Mouse (Mus musculus) heart, embryonic 12.5 days (tissue): Measurements from ENCODE around the gene Pkd1l1. TPM values are rescaled to one million over a fixed set of nuclear protein-coding genes. Genes with fewer than 3 reads are reported as not detected.

ENCODE experiments used
- ATAC-seq: fragments of 200-750 bp; cut with Nextera tagmentation; 2 replicates; pipeline ENCODE4 v1.8.0; 2017; ENCODE audit warnings: moderate TSS enrichment, moderate library complexity; ENCODE audit not compliant: insufficient number of reproducible peaks, low FRiP score
- H3K27ac ChIP-seq: fragments of 300-500 bp; sonication (generic); 2 replicates; pipeline ENCODE4 v1.5.1; 2016; ENCODE audit warnings: mild to moderate bottlenecking, moderate library complexity; ENCODE audit not compliant: poor library complexity, severe bottlenecking
- H3K27me3 ChIP-seq: fragments of 300-500 bp; sonication (generic); replicated peaks from 2 replicates; pipeline ENCODE4 v1.6.1; 2016; ENCODE audit warnings: mild to moderate bottlenecking, moderate library complexity
- H3K36me3 ChIP-seq: fragments of 300-500 bp; sonication (generic); 2 replicates; pipeline ENCODE4 v1.6.1; 2016; ENCODE audit warnings: mild to moderate bottlenecking, moderate library complexity
- H3K4me1 ChIP-seq: fragments of 300-500 bp; sonication (generic); replicated peaks from 2 replicates; pipeline ENCODE4 v1.6.1; 2016; ENCODE audit warnings: mild to moderate bottlenecking
- H3K4me2 ChIP-seq: fragments of 300-500 bp; sonication (generic); 2 replicates; pipeline ENCODE4 v1.6.1; 2016; ENCODE audit warnings: mild to moderate bottlenecking, moderate library complexity
- H3K4me3 ChIP-seq: fragments of 300-500 bp; sonication (generic); 2 replicates; pipeline ENCODE4 v1.5.1; 2016; ENCODE audit warnings: mild to moderate bottlenecking
- H3K9ac ChIP-seq: fragments of 300-500 bp; sonication (generic); 2 replicates; pipeline ENCODE4 v1.6.1; 2016; ENCODE audit warnings: mild to moderate bottlenecking, moderate library complexity
- H3K9me3 ChIP-seq: fragments of 300-500 bp; sonication (generic); replicated peaks from 2 replicates; pipeline ENCODE4 v1.6.1; 2016; ENCODE audit warnings: mild to moderate bottlenecking, moderate library complexity
- WGBS: fragments of 180-500 bp; shearing (Covaris S2); methylation state at CpG from one replicate; pipeline ENCODE4 v1.1.7; 2016; 5-methylcytosine and 5-hydroxymethylcytosine counted together
- polyA plus RNA-seq: library from polyadenylated mRNA; unstranded; fragments of >200 nt; fragmentation: Nextera tagmentation; extraction: Ambion mirVana; gene quantifications from 2 replicates; pipeline ENCODE4 v1.2.1, GENCODE M21; 2016

Gene Pkd1l1
- polyA plus RNA-seq, 1 experiment from 2014 or later: 0.04 TPM

GRCm38 (mm10) chr11:8859868-8860267, 113.2 kb downstream of the Pkd1l1 start:
- Histone ChIP-seq H3K27me3 (no peaks in the 10 kb centered on the region), H3K4me1 (no peaks in the 10 kb centered on the region), H3K36me3 (no peaks in the 10 kb centered on the region), H3K4me3 (no peak overlapping the region), H3K27ac (no peak overlapping the region), H3K9me3 (no peaks in the 10 kb centered on the region), H3K9ac (no peak overlapping the region), H3K4me2 (no peak overlapping the region)
- 18% methylated on average over 5 of the region's 5 CpGs for WGBS
- no peak for ATAC-seq

DNA sequence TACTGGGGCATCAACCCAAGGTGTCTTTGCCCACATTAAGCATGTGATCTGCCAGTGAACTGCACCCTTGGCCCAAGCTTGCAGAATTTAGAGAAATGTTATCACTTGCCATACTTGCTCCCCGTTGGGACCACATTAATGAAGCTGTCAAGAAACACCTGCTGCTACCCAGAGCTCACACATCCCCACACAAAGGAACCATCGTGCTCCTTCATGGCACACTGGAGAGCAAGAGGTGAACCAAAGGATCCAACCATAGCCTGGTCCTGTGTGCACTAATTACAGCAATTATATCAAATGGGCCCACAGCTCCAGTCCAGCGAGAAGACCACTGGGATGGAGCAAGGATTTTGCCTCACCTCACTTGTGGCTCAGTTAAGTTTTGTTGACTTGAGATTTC, 114.0 kb downstream of the Pkd1l1 start:
- Histone ChIP-seq H3K27ac (no peak overlapping the region), H3K4me1 (no peaks in the 10 kb centered on the region), H3K4me2 (no peak overlapping the region), H3K9ac (no peak overlapping the region), H3K4me3 (no peak overlapping the region), H3K36me3 (no peaks in the 10 kb centered on the region), H3K27me3 (no peaks in the 10 kb centered on the region), H3K9me3 (no peaks in the 10 kb centered on the region)
- no peak for ATAC-seq
- WGBS: 73% methylated on average over 3 of the region's 3 CpGs

DNA sequence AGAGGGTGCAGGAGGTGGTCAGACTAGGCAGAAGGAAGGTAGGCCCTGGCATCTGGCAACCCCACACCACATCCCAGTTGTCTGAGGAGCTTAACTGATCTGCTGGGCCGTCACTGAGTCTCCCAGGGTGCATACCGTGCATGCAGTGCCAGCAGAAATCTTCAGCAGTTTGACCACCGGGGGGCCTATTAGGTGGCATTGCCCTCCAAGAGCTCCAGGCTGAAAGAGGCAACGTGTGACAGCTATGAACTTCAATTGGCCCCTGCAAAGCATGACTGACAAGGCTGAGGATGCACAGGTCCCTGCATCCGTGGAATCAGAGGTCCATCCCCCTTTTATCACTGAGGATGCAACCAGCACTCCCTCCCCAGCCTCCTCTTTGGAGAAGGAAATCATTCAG, 116.9 kb downstream of the Pkd1l1 start:
- H3K9me3 ChIP-seq: no peaks in the 10 kb centered on the region
- H3K4me1 ChIP-seq: no peaks in the 10 kb centered on the region
- no peaks in the 10 kb centered on the region for H3K36me3 ChIP-seq
- 52% methylated on average over 5 of the region's 5 CpGs for WGBS
- H3K27me3 ChIP-seq: no peaks in the 10 kb centered on the region
- H3K4me2 ChIP-seq: no peak overlapping the region
- H3K4me3 ChIP-seq: no peak overlapping the region
- H3K9ac ChIP-seq: no peak overlapping the region
- no peak for ATAC-seq
- no peak overlapping the region for H3K27ac ChIP-seq

- no peaks in the 10 kb centered on the region for H3K27me3 ChIP-seq
- no peak overlapping the region for H3K4me2 ChIP-seq
- ATAC-seq: no peak
- no peak overlapping the region for H3K27ac ChIP-seq
- no peaks in the 10 kb centered on the region for H3K4me1 ChIP-seq
- H3K4me3 ChIP-seq: no peak overlapping the region
- H3K9ac ChIP-seq: no peak overlapping the region
- H3K36me3 ChIP-seq: no peaks in the 10 kb centered on the region
- no peaks in the 10 kb centered on the region for H3K9me3 ChIP-seq
Observed at GRCm38 (mm10) chr11:8848049-8848448, 125.0 kb downstream of the Pkd1l1 start.

DNA sequence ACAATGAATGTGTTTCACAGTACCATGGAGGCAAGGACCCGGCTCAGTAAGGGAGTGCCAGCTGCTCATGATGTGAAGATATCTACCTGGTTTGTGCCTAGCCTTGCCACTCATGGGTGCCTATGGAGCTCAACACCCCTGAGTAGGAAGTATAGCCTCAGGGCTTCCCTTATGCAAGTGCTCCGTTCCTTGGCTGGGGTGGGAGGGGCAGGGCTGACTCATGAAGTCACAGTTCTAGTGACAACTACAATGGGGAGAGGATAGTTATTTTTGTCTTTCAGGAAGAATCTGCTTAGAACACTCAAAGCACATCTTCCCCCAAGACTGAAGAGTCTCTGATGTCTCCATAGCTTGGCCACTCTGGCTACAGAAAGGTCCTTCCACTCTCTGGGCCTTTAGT, 125.4 kb downstream of the Pkd1l1 start:
- Histone ChIP-seq H3K36me3 (no peaks in the 10 kb centered on the region), H3K27ac (no peak overlapping the region), H3K9me3 (no peaks in the 10 kb centered on the region), H3K4me1 (no peaks in the 10 kb centered on the region), H3K9ac (no peak overlapping the region), H3K4me3 (no peak overlapping the region), H3K4me2 (no peak overlapping the region), H3K27me3 (no peaks in the 10 kb centered on the region)
- WGBS: 71% methylated on average over 2 of the region's 2 CpGs
- ATAC-seq: no peak

DNA sequence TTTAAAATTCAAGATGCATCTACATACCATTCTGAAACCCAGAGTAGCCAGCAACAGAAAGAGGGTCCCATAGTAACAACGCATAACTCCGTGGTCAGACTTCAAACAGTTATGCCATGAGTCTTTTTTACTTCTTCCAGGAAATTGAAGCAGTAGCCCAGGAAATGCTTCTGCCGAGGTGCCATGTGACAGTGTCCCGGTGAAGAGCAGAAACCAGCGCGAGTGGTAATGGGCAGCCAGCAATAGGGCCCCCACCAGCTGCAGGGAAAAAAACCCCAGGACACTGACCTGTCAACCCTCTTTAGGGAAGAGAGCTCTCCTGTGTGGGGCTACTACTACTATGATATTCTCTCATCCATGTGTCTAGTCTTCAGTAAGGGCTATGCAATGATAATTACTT, 136.9 kb downstream of the Pkd1l1 start:
- Histone ChIP-seq H3K9ac (no peak overlapping the region), H3K9me3 (peaks cover 8% of the 10 kb centered on the region; the same call in 1 of the 2 replicates), H3K4me3 (no peak overlapping the region), H3K4me2 (no peak overlapping the region), H3K4me1 (no peaks in the 10 kb centered on the region), H3K36me3 (no peaks in the 10 kb centered on the region), H3K27ac (no peak overlapping the region), H3K27me3 (no peaks in the 10 kb centered on the region)
- ATAC-seq: no peak
- WGBS: 93% methylated on average over 6 of the region's 6 CpGs

- Histone ChIP-seq H3K9me3 (peaks cover 8% of the 10 kb centered on the region; the same call in 1 of the 2 replicates), H3K9ac (no peak overlapping the region), H3K4me3 (no peak overlapping the region), H3K36me3 (no peaks in the 10 kb centered on the region), H3K27me3 (no peaks in the 10 kb centered on the region), H3K4me1 (peaks cover 2% of the 10 kb centered on the region), H3K4me2 (no peak overlapping the region), H3K27ac (no peak overlapping the region)
- no peak for ATAC-seq
- 76% methylated on average over 4 of the region's 4 CpGs for whole genome bisulfite sequencing
Observed at GRCm38 (mm10) chr11:8834121-8834520, 138.9 kb downstream of the Pkd1l1 start.

- WGBS: 58% methylated on average over 4 of the region's 4 CpGs
- Histone ChIP-seq H3K36me3 (no peaks in the 10 kb centered on the region), H3K9ac (no peak overlapping the region), H3K4me3 (no peak overlapping the region), H3K27ac (no peak overlapping the region), H3K9me3 (no peaks in the 10 kb centered on the region), H3K4me2 (no peak overlapping the region), H3K27me3 (no peaks in the 10 kb centered on the region), H3K4me1 (peaks cover 15% of the 10 kb centered on the region)
- no peak for ATAC-seq
Observed at GRCm38 (mm10) chr11:8830551-8830950, 142.5 kb downstream of the Pkd1l1 start.

- H3K4me1 ChIP-seq: peaks cover 15% of the 10 kb centered on the region
- ATAC-seq: no peak
- H3K4me2 ChIP-seq: no peak overlapping the region
- 87% methylated on average over 3 of the region's 3 CpGs for WGBS
- H3K27ac ChIP-seq: no peak overlapping the region
- H3K27me3 ChIP-seq: no peaks in the 10 kb centered on the region
- no peaks in the 10 kb centered on the region for H3K36me3 ChIP-seq
- H3K9me3 ChIP-seq: no peaks in the 10 kb centered on the region
- H3K4me3 ChIP-seq: no peak overlapping the region
- H3K9ac ChIP-seq: no peak overlapping the region
Observed at GRCm38 (mm10) chr11:8829561-8829960, 143.5 kb downstream of the Pkd1l1 start.

DNA sequence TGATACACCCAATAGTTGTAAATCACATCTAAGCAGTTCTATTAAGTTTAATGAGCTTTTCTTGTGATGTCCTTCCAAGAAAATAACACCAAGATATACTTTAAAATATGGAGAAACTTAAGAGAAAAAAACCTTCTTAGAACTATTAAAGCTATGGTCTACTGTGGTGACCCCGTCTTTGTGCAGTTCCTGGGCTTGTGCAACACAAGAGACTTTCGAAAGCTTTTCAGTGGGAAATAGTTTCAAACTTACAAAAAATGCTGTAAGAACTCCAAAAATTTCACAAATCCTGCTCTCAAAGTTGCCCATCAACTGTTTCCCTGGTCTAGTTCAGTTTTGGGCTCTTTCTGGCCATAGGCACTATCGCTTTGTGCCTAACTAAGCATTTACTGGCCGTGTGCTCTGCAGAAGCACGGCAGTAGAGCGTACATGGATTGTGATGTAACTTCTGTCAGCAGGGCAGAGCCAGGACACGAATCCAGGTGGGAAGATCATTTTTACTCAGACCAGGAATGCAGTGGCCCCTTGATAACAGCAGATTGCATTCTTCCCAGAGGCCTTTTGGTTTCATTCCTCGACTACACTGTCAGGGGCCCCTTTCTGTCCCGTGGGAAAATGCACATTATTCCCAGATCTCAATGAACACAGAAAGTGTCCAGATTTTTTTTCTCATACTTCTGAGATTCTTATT, 144.1 kb downstream of the Pkd1l1 start:
- no peaks in the 10 kb centered on the region for H3K27me3 ChIP-seq
- H3K27ac ChIP-seq: no peak overlapping the region
- no peaks in the 10 kb centered on the region for H3K36me3 ChIP-seq
- H3K4me1 ChIP-seq: peaks cover 15% of the 10 kb centered on the region
- no peak overlapping the region for H3K9ac ChIP-seq
- no peaks in the 10 kb centered on the region for H3K9me3 ChIP-seq
- WGBS: 60% methylated on average over 9 of the region's 9 CpGs
- H3K4me3 ChIP-seq: no peak overlapping the region
- H3K4me2 ChIP-seq: no peak overlapping the region
- ATAC-seq: no peak

DNA sequence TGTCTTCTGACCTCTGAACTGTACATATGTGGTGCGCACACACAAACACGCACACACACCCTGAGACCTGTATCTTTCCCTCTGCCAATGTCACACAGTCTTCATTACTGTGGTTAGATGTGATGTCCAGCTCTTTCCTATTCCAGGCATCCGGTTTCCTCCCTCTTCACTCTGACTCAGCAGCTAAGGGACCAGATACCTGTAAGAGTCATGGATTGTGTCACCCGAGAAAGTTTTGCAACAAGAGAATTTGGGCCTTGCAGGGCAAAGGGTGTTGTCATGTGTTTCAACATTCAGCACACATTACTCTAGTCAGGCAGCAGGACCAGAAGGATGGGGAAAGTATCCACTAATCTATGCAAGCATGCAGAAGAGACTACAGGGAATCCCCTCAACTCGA, 146.5 kb downstream of the Pkd1l1 start:
- Histone ChIP-seq H3K4me1 (peaks cover 16% of the 10 kb centered on the region), H3K4me3 (no peak overlapping the region), H3K27ac (no peak overlapping the region), H3K9me3 (no peaks in the 10 kb centered on the region), H3K4me2 (no peak overlapping the region), H3K9ac (no peak overlapping the region), H3K36me3 (no peaks in the 10 kb centered on the region), H3K27me3 (no peaks in the 10 kb centered on the region)
- no peak for ATAC-seq
- WGBS: 83% methylated on average over 5 of the region's 5 CpGs

- Histone ChIP-seq H3K4me2 (no peak overlapping the region), H3K27ac (no peak overlapping the region), H3K9ac (no peak overlapping the region), H3K4me1 (peaks cover 19% of the 10 kb centered on the region), H3K4me3 (no peak overlapping the region), H3K9me3 (no peaks in the 10 kb centered on the region), H3K27me3 (no peaks in the 10 kb centered on the region), H3K36me3 (no peaks in the 10 kb centered on the region)
- 64% methylated on average over 3 of the region's 3 CpGs for WGBS
- no peak for ATAC-seq
Observed at GRCm38 (mm10) chr11:8826046-8826445, 147.0 kb downstream of the Pkd1l1 start.
